Mouse (Mus musculus): ENCODE measurements around the gene Rcsd1. TPM values are rescaled to one million over a fixed set of nuclear protein-coding genes. Genes with fewer than 3 reads are reported as not detected.

Rcsd1 gene
- total RNA-seq, 1 experiment from 2014 or later: 87.9 TPM

GRCm38 (mm10) chr1:165642780-165643311, 66.7 kb downstream of the Rcsd1 start:
- ATAC-seq (replicated peaks; ENCODE audit: insufficient number of reproducible peaks, low FRiP score, low TSS enrichment, poor library complexity, severe bottlenecking): no peak

GRCm38 (mm10) chr1:165641786-165642771, 67.5 kb downstream of the Rcsd1 start:
- ATAC-seq (replicated peaks; ENCODE audit: insufficient number of reproducible peaks, low FRiP score, low TSS enrichment, poor library complexity, severe bottlenecking): peak; percentile 59

GRCm38 (mm10) chr1:165641271-165641771, 68.2 kb downstream of the Rcsd1 start:
- ATAC-seq (replicated peaks; ENCODE audit: insufficient number of reproducible peaks, low FRiP score, low TSS enrichment, poor library complexity, severe bottlenecking): 0 out of 2 replicates have a peak, but pooled peaks have one; percentile 49

GRCm38 (mm10) chr1:165636289-165636688, 73.3 kb downstream of the Rcsd1 start:
- ATAC-seq (replicated peaks; ENCODE audit: insufficient number of reproducible peaks, low FRiP score, low TSS enrichment, poor library complexity, severe bottlenecking): no peak

GRCm38 (mm10) chr1:165635055-165635897, 74.3 kb downstream of the Rcsd1 start:
- ATAC-seq (replicated peaks; ENCODE audit: insufficient number of reproducible peaks, low FRiP score, low TSS enrichment, poor library complexity, severe bottlenecking): no peak

GRCm38 (mm10) chr1:165634151-165634884, 75.2 kb downstream of the Rcsd1 start, which contains the start of gene Mpzl1:
TSS of gene Mpzl1 (minus strand) at chr1:165634538.
- peak; percentile 99 for ATAC-seq (replicated peaks; ENCODE audit: insufficient number of reproducible peaks, low FRiP score, low TSS enrichment, poor library complexity, severe bottlenecking)

- ATAC-seq (replicated peaks; ENCODE audit: insufficient number of reproducible peaks, low FRiP score, low TSS enrichment, poor library complexity, severe bottlenecking): no peak
Observed at GRCm38 (mm10) chr1:165633345-165633744, 76.2 kb downstream of the Rcsd1 start.

GRCm38 (mm10) chr1:165631136-165631535, 78.4 kb downstream of the Rcsd1 start:
- no peak for ATAC-seq (replicated peaks; ENCODE audit: insufficient number of reproducible peaks, low FRiP score, low TSS enrichment, poor library complexity, severe bottlenecking)

- ATAC-seq (replicated peaks; ENCODE audit: insufficient number of reproducible peaks, low FRiP score, low TSS enrichment, poor library complexity, severe bottlenecking): no peak
Observed at GRCm38 (mm10) chr1:165629975-165630374, 79.6 kb downstream of the Rcsd1 start.

GRCm38 (mm10) chr1:165628603-165629002, 81.0 kb downstream of the Rcsd1 start:
- ATAC-seq (replicated peaks; ENCODE audit: insufficient number of reproducible peaks, low FRiP score, low TSS enrichment, poor library complexity, severe bottlenecking): no peak

- ATAC-seq (replicated peaks; ENCODE audit: insufficient number of reproducible peaks, low FRiP score, low TSS enrichment, poor library complexity, severe bottlenecking): no peak
Observed at GRCm38 (mm10) chr1:165625896-165626295, 83.7 kb downstream of the Rcsd1 start.

GRCm38 (mm10) chr1:165625058-165625457, 84.5 kb downstream of the Rcsd1 start:
- no peak for ATAC-seq (replicated peaks; ENCODE audit: insufficient number of reproducible peaks, low FRiP score, low TSS enrichment, poor library complexity, severe bottlenecking)

- ATAC-seq (replicated peaks; ENCODE audit: insufficient number of reproducible peaks, low FRiP score, low TSS enrichment, poor library complexity, severe bottlenecking): no peak
Observed at GRCm38 (mm10) chr1:165618201-165618624, 91.3 kb downstream of the Rcsd1 start.

GRCm38 (mm10) chr1:165617166-165617891, 92.2 kb downstream of the Rcsd1 start:
- ATAC-seq (replicated peaks; ENCODE audit: insufficient number of reproducible peaks, low FRiP score, low TSS enrichment, poor library complexity, severe bottlenecking): no peak

- no peak for ATAC-seq (replicated peaks; ENCODE audit: insufficient number of reproducible peaks, low FRiP score, low TSS enrichment, poor library complexity, severe bottlenecking)
Observed at GRCm38 (mm10) chr1:165616652-165617051, 92.9 kb downstream of the Rcsd1 start.

GRCm38 (mm10) chr1:165614793-165615192, 94.8 kb downstream of the Rcsd1 start:
- no peak for ATAC-seq (replicated peaks; ENCODE audit: insufficient number of reproducible peaks, low FRiP score, low TSS enrichment, poor library complexity, severe bottlenecking)

GRCm38 (mm10) chr1:165613926-165614325, 95.6 kb downstream of the Rcsd1 start:
- no peak for ATAC-seq (replicated peaks; ENCODE audit: insufficient number of reproducible peaks, low FRiP score, low TSS enrichment, poor library complexity, severe bottlenecking)

GRCm38 (mm10) chr1:165612714-165613113, 96.8 kb downstream of the Rcsd1 start:
- no peak for ATAC-seq (replicated peaks; ENCODE audit: insufficient number of reproducible peaks, low FRiP score, low TSS enrichment, poor library complexity, severe bottlenecking)
